Mouse (Mus musculus): ENCODE measurements around the gene Tbc1d9. TPM values are rescaled to one million over a fixed set of nuclear protein-coding genes. Genes with fewer than 3 reads are reported as not detected.

Gene Tbc1d9
- polyA plus RNA-seq, 1 experiment, result 3.6 TPM

DNA sequence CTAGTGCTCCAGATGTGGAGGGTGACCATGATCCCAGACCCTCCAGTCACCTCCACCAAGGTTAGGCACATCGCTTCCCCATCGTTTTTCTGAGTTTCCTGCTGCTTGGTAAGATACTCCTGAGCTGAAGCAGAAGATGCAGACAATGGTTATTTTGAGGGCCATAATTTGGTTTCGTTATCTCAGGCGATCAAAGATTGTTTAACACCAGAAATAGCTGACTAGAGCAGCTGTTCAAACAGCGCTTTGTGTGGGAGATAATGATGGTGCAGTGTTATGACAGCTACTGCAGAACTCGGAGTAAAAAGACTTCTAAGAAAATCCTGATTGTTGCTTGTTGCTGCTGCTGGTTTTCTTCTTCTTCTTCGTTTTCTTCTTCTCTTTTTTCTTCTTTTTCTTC lies 40.8 kb downstream of the Tbc1d9 start:
- H3K4me3 ChIP-seq (replicated peaks; ENCODE audit: control insufficient read depth, low read depth, low read length), result no peak overlapping the region
- 62% methylated on average over 7 of the region's 7 CpGs for WGBS
- no peak for TF ChIP-seq POLR2A (IDR thresholded peaks at IDR 0.05; ENCODE audit: borderline replicate concordance, control insufficient read depth, low read depth, low read length)
- TF ChIP-seq CTCF (IDR thresholded peaks at IDR 0.05; ENCODE audit: control insufficient read depth, insufficient read depth, low read length), result no peak

DNA sequence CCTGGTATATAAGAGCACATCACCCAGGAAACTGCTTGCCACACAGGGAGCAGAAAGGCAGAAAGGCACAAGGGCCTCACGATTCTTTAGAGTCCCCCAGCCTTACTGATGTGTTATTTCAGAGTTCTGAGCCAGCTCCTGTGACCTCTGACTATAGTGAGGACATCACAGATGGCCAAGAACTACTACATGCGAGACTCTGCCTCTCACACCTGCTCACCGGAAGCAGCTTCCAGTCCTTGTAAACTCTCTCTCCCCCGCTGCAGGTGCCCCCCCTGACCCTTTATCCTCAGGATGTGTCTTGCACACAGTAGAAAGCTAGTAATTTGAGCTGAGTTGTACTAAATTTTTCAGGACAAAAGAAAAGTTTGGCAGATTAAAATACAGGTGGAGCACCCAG lies 44.4 kb downstream of the Tbc1d9 start:
- no peak overlapping the region for H3K4me3 ChIP-seq (replicated peaks; ENCODE audit: control insufficient read depth, low read depth, low read length)
- H3K4me1 ChIP-seq (ENCODE audit: control insufficient read depth, insufficient read depth, low read length), result no peaks in the 10 kb centered on the region
- TF ChIP-seq POLR2A (IDR thresholded peaks at IDR 0.05; ENCODE audit: borderline replicate concordance, control insufficient read depth, low read depth, low read length) (no peak), CTCF (IDR thresholded peaks at IDR 0.05; ENCODE audit: control insufficient read depth, insufficient read depth, low read length) (no peak)
- no peak overlapping the region for H3K27ac ChIP-seq (ENCODE audit: control insufficient read depth, insufficient read depth, low read depth, low read length, poor library complexity)
- WGBS, result 85% methylated on average over 4 of the region's 4 CpGs

More for the DNA sequence above, 40.8 kb downstream of the Tbc1d9 start:
- Histone ChIP-seq H3K27ac (ENCODE audit: control insufficient read depth, insufficient read depth, low read depth, low read length, poor library complexity) (no peak overlapping the region), H3K4me1 (ENCODE audit: control insufficient read depth, insufficient read depth, low read length) (no peaks in the 10 kb centered on the region; the same call in 1 of the 2 replicates)

DNA sequence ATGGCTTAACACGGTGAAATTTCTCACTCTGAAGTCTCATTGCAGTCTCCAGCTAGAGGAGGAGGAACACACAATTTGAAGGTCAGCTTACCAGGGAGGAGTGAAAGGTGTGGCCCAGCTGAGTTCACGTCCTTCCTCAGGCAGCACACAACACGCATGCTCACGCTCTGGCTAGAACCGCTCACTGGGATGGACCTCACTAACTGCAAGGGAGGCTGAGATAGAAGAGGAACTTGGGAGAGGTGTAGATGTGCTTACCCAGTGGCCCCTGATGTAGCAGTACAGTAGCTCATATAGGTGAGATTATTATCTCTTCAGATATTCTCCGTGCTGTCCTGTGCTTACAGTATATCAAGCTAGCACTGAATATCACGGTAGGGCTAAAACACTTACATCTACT lies 45.5 kb downstream of the Tbc1d9 start:
- H3K4me1 ChIP-seq (ENCODE audit: control insufficient read depth, insufficient read depth, low read length), result no peaks in the 10 kb centered on the region; the same call in 1 of the 2 replicates
- no peak for TF ChIP-seq POLR2A (IDR thresholded peaks at IDR 0.05; ENCODE audit: borderline replicate concordance, control insufficient read depth, low read depth, low read length)
- no peak for TF ChIP-seq CTCF (IDR thresholded peaks at IDR 0.05; ENCODE audit: control insufficient read depth, insufficient read depth, low read length)
- no peak overlapping the region for H3K27ac ChIP-seq (ENCODE audit: control insufficient read depth, insufficient read depth, low read depth, low read length, poor library complexity)
- WGBS, result 86% methylated on average over 7 of the region's 7 CpGs
- H3K4me3 ChIP-seq (replicated peaks; ENCODE audit: control insufficient read depth, low read depth, low read length), result no peak overlapping the region

DNA sequence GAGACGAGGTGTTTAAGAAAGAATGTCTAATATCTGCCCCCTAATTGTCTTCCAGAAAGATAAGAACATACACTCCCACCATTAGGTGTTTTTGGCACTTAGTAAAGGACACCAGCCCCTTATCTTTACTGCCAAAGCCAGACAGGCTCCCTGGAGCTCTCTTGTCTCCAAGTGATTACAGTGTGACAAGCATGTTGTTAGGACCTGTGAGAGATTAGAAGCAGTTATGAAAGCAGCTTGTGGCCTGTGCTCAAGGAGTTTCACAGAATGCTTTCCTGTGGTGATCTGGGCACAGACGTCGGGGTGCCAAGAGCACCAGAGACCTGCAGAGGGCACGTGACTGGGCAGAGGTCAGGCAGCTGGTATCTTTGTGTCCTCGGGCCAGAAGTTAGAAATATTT lies 49.9 kb downstream of the Tbc1d9 start:
- Histone ChIP-seq H3K4me1 (ENCODE audit: control insufficient read depth, insufficient read depth, low read length) (no peaks in the 10 kb centered on the region; the same call in 1 of the 2 replicates), H3K27ac (ENCODE audit: control insufficient read depth, insufficient read depth, low read depth, low read length, poor library complexity) (peak overlapping the region; percentile 66), H3K4me3 (replicated peaks; ENCODE audit: control insufficient read depth, low read depth, low read length) (no peak overlapping the region)
- WGBS, result 37% methylated on average over 5 of the region's 5 CpGs
- TF ChIP-seq POLR2A (IDR thresholded peaks at IDR 0.05; ENCODE audit: borderline replicate concordance, control insufficient read depth, low read depth, low read length) (no peak), CTCF (IDR thresholded peaks at IDR 0.05; ENCODE audit: control insufficient read depth, insufficient read depth, low read length) (no peak)

DNA sequence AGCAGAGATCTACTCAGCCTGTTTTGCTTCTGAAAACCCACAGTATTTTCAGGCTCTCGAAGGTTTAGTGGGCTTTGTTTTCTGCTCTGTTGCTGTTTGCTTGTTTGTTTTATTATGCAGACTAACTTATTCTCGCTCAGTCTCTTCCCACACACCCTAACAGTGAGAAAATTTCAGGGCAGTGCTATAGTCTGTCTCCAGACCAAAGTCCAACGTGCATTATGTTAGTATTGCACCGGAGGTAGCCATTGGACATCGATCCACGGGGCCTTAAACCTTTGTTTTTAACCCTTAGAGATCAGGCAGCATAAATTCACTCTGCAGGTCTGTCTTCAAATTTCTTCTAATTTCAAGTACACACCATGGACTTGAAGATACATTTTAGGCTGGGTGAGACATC lies 51.4 kb downstream of the Tbc1d9 start:
- Histone ChIP-seq H3K27ac (ENCODE audit: control insufficient read depth, insufficient read depth, low read depth, low read length, poor library complexity) (no peak overlapping the region), H3K4me1 (ENCODE audit: control insufficient read depth, insufficient read depth, low read length) (no peaks in the 10 kb centered on the region; the same call in 1 of the 2 replicates), H3K4me3 (replicated peaks; ENCODE audit: control insufficient read depth, low read depth, low read length) (no peak overlapping the region)
- no peak for TF ChIP-seq POLR2A (IDR thresholded peaks at IDR 0.05; ENCODE audit: borderline replicate concordance, control insufficient read depth, low read depth, low read length)
- TF ChIP-seq CTCF (IDR thresholded peaks at IDR 0.05; ENCODE audit: control insufficient read depth, insufficient read depth, low read length), result no peak
- 87% methylated on average over 6 of the region's 6 CpGs for WGBS

DNA sequence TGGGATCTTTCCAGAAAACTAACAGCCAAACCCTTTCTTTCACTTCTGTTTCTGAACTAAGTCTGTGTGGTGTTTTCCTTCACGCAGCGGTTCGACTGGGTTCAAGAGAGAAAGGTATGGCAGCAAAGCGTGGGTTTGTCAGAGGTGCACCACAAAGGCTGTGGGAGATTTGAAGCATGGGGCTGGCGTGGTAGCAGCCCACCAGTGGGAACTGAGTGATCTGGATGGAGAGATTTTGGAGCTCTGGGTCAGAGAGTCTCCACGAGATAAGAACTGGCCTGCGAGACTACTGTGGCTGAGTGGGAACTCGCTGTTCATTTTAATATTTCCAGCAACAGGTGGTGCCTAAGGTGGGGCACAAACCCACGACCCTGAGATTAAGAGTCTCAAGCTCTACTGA lies 52.0 kb downstream of the Tbc1d9 start:
- Histone ChIP-seq H3K4me1 (ENCODE audit: control insufficient read depth, insufficient read depth, low read length) (no peaks in the 10 kb centered on the region; the same call in 1 of the 2 replicates), H3K27ac (ENCODE audit: control insufficient read depth, insufficient read depth, low read depth, low read length, poor library complexity) (no peak overlapping the region), H3K4me3 (replicated peaks; ENCODE audit: control insufficient read depth, low read depth, low read length) (no peak overlapping the region)
- TF ChIP-seq CTCF (IDR thresholded peaks at IDR 0.05; ENCODE audit: control insufficient read depth, insufficient read depth, low read length) (no peak), POLR2A (IDR thresholded peaks at IDR 0.05; ENCODE audit: borderline replicate concordance, control insufficient read depth, low read depth, low read length) (no peak)
- WGBS, result 71% methylated on average over 9 of the region's 9 CpGs

DNA sequence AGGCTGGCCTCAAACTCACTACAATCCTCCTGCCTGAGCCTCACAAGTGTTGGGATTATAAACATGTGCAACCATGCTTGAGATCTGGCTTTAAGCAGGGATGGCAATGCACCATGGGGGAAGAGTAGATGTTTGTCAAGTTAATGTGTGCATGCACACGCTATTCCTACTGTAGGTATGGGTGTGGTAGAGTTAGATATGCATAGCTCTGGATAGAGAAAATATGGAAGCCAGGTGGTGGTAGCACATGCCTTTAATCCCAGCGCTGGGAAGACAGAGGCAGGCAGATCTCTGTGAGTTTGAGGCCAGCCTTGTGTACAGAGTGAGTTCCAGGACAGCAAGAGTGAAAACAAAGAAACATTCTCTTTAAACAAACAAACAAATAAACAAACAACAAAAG lies 52.7 kb downstream of the Tbc1d9 start:
- TF ChIP-seq POLR2A (IDR thresholded peaks at IDR 0.05; ENCODE audit: borderline replicate concordance, control insufficient read depth, low read depth, low read length) (no peak), CTCF (IDR thresholded peaks at IDR 0.05; ENCODE audit: control insufficient read depth, insufficient read depth, low read length) (no peak)
- H3K4me3 ChIP-seq (replicated peaks; ENCODE audit: control insufficient read depth, low read depth, low read length), result no peak overlapping the region
- H3K27ac ChIP-seq (ENCODE audit: control insufficient read depth, insufficient read depth, low read depth, low read length, poor library complexity), result no peak overlapping the region
- WGBS, result 88% methylated on average over 2 of the region's 2 CpGs
- H3K4me1 ChIP-seq (ENCODE audit: control insufficient read depth, insufficient read depth, low read length), result no peaks in the 10 kb centered on the region; the same call in 1 of the 2 replicates

DNA sequence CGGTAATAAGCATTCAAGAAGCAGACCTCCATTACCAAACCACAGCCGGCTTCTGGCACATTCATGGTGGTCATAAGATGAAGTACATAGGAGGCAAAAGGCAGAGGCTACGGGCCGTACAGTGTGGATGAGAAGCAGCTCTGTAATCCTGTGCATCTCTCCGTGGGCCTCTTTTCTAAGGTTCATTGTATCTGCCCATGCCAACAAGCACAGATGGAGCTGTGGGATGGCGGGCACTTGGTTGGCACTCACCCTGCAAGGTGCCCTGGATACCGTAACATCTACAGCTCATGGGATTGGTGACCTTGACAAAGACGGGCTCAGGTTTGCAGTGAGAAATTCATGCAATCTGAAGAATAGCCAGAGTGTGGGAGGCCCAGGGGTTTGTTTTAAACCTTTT lies 54.2 kb downstream of the Tbc1d9 start:
- TF ChIP-seq POLR2A (IDR thresholded peaks at IDR 0.05; ENCODE audit: borderline replicate concordance, control insufficient read depth, low read depth, low read length) (no peak), CTCF (IDR thresholded peaks at IDR 0.05; ENCODE audit: control insufficient read depth, insufficient read depth, low read length) (no peak)
- Histone ChIP-seq H3K27ac (ENCODE audit: control insufficient read depth, insufficient read depth, low read depth, low read length, poor library complexity) (no peak overlapping the region), H3K4me1 (ENCODE audit: control insufficient read depth, insufficient read depth, low read length) (no peaks in the 10 kb centered on the region; the same call in 1 of the 2 replicates), H3K4me3 (replicated peaks; ENCODE audit: control insufficient read depth, low read depth, low read length) (no peak overlapping the region)
- 86% methylated on average over 8 of the region's 8 CpGs for WGBS

DNA sequence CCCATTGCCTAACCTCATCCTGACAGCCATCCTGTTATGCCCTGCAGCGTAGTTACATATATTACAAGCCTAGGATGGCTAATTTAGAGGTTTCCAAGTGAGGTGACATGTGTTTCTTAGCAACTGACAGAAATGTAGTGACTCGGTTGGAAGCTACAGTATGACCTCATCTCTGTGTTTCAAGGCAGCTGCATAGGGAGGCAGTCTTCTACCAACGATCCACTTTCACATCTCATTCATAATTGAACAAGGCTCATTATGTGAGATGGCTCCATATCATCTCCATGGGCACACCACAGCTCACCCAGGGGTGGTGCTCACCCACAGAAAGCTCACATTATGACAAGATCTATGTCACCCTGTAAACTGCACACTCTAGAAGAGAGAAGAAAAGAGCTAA lies 55.6 kb downstream of the Tbc1d9 start:
- H3K4me3 ChIP-seq (replicated peaks; ENCODE audit: control insufficient read depth, low read depth, low read length), result no peak overlapping the region
- H3K27ac ChIP-seq (ENCODE audit: control insufficient read depth, insufficient read depth, low read depth, low read length, poor library complexity), result no peak overlapping the region
- TF ChIP-seq CTCF (IDR thresholded peaks at IDR 0.05; ENCODE audit: control insufficient read depth, insufficient read depth, low read length) (no peak), POLR2A (IDR thresholded peaks at IDR 0.05; ENCODE audit: borderline replicate concordance, control insufficient read depth, low read depth, low read length) (no peak)
- no peaks in the 10 kb centered on the region; the same call in 1 of the 2 replicates for H3K4me1 ChIP-seq (ENCODE audit: control insufficient read depth, insufficient read depth, low read length)
- 76% methylated on average over 3 of the region's 3 CpGs for WGBS

Data from bone marrow, adult 2 months (tissue).